Mouse (Mus musculus): ENCODE measurements around the gene Lfng.

GRCm38 (mm10) chr5:140642076-140642475, 35.0 kb downstream of the Lfng start:
- TF ChIP-seq CTCF (IDR thresholded peaks at IDR 0.05; ENCODE audit: control insufficient read depth, insufficient read depth, insufficient replicate concordance, low read depth, low read length) (no peak), POLR2A (IDR thresholded peaks at IDR 0.05; ENCODE audit: control insufficient read depth, low read depth, low read length) (no peak)
